Mouse (Mus musculus): ENCODE results near the gene Ctnnal1.
A peak's percentile ranks its signal among the peaks of the same experiment; 100 is the strongest.

Ctnnal1 gene

DNA sequence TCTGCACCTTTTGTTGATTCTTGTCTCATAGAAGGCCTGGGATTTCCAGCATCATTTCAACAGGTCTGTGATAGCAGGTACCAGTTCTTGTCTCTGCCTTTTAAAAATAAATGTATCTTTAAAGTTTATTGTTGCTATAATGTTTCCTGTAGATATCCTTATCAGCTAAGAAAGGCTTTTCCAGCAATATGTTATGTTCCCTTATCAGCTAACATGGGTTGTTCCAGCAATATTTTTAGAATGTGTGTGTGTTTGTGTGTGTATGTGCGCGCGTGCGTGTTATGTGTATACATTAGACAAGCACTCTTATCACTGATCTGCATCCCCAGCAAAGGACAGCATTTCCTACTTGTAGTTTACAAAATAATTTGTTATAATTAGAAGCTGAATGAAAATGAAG lies 3.4 kb downstream of the Ctnnal1 start:
- DNase-seq (ENCODE audit: low spot score), result no peak

DNA sequence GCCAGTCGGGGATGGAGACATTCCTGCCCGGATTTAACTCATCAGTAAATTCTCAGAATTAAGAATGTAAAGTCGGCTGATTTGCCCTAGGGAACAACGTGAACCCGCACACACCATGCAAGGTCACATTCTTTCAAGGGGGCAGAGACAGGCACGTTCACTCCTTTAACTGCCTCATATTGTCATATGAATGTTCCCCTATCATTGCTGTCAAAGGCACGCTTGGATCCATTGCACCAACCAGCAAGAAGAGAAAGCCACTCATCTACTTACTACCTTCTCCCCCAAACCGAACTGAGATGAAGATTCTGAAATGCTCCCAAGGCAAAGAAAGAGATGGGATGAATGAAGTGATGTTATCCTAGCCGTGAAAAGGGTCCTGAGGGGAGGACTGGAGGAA lies 6.3 kb downstream of the Ctnnal1 start:
- no peak for DNase-seq (ENCODE audit: low spot score)

DNA sequence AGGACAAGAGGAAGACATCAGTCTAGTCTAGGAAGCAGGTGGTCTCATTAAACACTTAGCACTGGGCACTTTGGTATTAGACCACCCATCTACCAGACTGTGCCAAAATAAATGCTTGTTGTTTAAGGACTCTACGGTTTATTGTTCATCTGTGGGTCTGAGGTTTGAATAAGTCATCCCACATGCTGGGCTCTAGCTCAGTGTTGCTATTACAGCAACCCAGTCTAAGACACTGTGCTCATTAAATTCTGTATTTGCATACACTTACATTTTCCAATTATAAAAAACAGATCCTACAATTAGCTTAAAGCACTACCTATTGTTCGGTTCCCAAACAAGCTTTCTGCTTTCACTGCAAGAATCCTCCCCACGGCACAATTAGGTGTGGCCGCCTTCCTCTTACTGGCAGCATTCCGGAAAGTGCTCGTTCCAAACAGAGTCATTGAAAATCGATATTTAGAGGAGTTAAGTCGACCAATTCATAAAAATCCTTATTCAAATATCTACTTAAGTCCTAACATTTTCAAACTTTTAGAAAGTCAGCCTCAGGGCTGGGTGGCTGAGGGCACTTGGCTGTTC lies 8.5 kb downstream of the Ctnnal1 start:
- no peak for DNase-seq (ENCODE audit: low spot score)

DNA sequence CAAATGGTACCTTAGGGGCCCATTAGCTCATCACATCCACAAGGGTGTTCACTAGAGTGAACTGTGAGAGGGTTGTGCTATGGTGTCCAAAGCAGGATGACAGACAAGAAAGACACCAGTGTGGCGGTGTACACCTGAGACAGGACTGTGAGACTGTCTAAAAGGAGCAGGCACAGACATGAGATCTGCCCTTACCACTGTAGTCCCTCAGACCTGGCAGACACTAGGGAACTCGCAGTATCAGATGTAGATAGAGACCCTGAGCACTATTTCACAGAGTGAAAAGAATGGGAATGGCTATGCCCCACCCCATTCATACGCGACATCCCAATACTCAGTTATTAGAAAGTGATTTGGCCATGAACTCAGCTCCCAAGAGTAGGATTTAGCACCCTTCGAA lies 9.1 kb downstream of the Ctnnal1 start:
- DNase-seq (ENCODE audit: low spot score), result no peak

DNA sequence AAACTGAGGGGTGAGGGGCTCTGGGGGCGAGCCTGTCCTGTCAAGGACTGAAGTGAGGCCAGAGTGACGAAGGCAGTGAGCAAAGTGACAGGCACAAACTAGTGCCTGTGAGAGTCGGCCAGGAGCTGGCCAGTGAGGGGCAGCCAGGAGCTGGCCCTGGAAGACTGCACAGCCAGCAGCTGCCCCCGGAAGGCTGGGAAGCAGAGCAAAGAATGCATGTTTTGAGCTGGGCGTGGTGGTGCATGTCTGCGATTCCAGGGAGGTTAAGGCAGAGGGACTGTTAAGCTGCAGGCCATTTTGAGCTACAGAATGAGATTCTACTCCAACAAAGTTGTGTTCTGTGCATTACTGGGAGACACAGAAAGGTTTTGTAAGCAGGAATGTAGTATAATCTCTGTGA lies 14.3 kb downstream of the Ctnnal1 start:
- no peak for DNase-seq (ENCODE audit: low spot score)

DNA sequence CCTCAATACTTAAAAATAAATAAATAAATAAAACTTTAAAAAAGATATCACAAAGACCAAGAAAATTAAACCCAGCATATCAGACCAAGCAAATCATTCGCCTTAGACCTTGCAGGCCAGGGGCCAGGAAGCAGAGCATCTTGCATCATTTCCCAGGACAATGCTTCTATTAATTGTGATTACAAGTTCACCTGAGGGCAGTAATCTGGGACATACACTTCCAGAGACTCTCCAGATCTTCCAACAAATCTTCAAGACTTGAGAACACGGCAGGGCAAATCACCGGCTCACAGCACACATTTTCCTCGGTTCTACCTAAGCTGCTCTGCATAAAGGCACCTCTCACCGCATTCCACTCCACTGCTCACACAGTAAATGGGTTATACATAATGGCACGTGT lies 16.9 kb downstream of the Ctnnal1 start:
- no peak for DNase-seq (ENCODE audit: low spot score)

DNA sequence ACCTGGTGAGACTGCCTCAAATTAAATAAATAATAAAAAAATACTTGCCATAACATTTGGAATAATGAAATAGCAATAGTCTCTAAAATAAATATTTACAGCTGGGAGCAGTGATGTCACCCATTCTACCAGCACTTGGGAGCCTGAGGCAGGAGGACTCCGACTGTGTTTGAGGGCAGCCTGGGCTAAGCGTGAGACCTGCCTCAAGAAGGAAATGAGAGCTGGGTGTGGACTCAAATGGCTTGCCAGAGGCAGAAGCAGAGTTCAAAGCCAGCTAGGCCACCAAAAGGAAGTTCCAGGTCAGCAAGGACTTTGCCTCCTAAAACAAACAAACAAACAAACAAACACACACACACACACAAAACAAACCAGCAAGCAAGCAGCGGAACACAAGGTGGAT lies 17.6 kb downstream of the Ctnnal1 start:
- no peak for DNase-seq (ENCODE audit: low spot score)

DNA sequence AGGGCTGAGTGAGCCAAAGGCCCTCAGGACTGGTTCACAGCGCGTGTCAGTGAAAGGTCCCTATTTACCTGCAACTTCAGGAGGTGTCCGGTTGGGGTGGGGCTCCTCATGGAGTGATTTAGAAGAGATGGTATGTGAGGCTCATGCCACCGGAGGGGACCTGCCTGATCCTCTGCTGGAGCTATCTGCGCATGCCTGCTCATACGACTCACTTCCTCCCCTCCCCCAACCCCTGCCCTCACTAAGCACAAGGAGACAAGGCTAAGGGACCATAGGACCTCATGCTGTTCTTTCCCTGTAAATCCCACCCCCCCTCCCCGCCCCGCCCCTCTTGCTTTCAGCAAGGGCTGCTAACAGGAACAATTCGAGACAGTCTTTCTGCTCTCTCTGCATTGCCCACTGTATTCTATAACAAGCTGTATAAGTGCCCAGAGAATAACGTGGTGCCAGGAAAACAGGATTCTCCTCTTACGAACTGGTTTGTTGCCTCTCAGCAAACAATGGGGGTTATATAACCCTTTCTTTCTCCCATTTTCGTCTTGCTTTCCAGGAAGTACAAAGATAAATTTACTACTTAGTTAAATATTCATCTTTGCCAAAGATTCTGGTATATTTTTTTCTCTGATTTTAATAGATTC lies 19.0 kb downstream of the Ctnnal1 start:
- no peak for DNase-seq (ENCODE audit: low spot score)

DNA sequence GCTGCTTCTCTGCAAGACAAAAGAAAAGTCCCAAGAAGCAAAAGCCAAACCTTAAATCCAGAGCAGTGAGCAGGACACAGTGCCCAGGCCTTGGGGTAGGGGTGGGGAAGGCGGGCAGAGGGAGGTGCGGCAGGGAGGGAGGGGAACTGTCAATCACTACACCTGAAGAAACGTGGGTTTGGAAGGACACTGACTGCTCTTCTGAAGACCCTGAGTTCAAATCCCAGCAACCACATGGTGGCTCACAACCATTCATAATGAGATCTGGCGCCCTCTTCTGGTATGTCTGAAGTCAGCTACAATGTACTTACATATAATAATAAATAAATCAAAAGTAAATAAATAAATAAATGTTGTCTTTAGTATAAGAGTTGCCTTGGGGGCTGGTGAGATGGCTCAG lies 20.1 kb downstream of the Ctnnal1 start:
- DNase-seq (ENCODE audit: low spot score), result no peak

DNA sequence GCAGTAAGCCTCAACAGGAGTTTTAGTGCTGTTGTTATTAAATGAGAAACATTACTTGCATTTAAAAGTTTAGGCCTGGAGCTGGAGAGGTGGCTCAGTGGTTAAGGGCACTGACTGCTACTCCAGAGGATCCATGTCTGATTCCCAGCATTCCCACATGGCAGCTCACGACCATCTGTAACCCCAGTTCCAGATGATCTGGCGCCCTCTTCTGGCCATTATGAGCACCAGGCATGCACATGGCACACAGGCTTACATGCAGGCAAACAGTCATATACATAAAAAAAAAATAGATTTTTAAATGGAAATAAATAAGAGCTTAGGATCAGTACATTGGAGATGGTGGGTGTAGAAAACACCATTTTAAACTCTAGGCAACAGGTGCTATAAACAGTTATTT lies 21.0 kb downstream of the Ctnnal1 start:
- no peak for DNase-seq (ENCODE audit: low spot score)

DNA sequence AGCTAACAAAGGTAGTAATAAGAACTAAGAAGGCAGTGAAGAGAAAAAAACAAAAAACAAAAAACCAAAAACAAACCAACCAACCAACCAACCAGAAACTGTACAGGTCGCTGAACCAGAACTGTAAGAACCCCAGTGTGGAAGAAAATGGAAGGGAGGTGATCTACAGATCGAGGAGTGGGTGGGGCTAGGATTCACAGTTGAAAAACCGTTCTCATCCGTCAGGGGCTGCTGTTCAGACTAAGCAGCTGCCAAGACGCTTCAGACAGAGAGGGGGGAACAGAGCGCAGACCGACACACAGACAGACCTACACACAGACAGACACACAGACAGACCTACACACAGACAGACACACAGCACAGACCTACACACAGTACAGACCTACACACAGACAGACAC lies 22.5 kb downstream of the Ctnnal1 start:
- DNase-seq (ENCODE audit: low spot score), result no peak

DNA sequence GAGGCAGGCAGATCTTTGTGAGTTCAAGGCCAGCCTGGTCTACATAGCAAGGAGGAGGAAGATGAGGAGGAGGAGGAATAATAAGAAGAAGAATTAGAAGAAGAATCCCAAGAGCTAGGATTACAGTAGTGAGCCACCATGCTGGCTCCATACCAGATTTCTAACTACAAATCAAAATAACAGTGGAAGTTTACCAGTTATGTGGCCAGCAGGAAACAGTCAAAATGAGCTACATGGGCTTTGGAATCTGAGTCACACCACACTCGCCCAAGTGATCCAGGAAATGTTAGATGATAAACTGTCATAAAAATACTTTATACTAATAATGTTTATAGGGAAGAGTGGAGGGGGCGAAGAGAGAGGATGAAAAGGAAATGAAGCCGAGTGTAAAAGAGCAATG lies 24.7 kb downstream of the Ctnnal1 start:
- DNase-seq (ENCODE audit: low spot score), result no peak

DNA sequence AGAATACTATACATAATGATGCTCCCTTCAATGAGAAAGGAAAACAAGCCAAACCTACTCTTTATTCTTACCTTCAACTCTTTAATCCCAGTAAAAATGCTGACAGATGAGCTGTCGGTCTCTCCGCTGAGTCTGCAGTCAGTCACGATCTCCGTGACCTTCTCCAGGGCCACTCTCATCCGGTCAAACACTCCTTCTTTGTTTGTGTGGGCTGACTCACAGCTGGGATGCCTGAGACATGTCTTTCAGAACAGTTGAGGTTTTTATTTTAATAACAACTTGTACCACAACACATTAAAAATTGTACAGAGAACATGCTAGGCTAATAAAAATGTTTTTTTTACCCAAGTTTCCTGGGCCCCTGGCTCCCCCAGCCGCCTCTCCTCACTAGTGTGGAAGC lies 27.3 kb downstream of the Ctnnal1 start:
- DNase-seq (ENCODE audit: low spot score), result no peak

DNA sequence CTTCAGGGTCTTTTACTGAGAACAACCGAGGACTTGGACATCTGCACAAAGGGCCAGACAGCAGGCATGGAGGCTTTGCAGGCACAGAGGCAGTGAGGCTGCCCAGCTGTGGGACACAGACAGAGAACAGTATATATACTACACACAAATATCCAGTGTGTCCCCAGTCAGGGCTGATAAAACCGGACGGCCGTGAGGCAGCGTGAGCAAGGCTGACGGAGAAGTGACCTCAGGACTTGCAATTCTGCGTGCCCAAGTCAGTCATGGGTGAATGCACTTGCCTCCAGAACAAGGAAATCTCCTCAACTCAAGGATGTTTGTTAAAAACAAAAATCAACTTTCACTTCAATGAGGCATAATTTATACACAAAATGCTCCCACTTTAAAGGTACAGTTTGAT lies 33.0 kb downstream of the Ctnnal1 start:
- DNase-seq (ENCODE audit: low spot score), result no peak

DNA sequence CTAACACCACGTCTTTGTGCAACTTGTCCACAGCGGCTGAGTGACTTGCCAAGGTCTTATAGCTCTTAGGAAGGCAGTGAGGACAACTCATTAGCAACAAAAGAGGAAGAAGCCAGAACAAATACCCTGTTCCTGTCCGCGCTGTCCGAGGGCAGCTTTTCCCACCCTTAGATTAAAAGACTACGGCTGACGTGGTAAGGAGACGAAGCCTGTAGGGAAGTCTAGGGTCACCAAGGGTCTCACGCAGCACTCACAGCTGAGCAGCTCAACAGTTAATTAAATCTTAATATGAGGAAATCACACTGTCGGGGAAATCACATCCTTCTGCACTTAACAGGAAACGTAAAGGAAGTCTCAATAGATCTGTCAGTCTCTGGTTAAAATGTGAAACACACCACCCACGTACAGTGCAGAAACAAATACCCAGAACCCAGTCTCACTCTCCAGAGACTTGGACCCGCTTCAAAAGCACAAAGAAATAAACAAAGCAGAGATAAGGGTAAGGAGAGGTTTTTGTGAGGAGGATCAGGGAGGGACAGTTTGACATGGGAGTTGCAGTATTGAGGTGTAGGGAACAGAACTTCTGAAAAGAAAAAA lies 33.9 kb downstream of the Ctnnal1 start:
- no peak for DNase-seq (ENCODE audit: low spot score)

DNA sequence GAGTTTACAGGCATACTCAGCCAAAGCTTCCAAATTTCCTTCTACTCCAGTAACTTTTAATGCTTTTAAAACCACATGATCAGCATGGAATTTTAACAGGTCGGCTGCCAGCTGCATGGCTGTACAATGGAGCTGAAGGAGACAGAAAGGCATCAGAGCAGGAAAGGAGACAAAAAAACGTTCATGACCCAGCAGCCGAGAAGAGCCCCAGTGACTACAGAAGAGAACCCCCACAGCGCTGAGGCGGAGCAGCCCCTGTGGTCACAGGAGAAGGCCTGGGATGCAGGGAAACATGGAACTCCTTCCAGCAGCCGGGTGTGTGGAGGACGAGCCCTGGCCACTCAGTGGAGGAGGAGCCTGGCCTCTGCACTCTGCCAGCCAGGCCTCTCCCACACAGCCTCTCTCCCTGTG lies 35.5 kb downstream of the Ctnnal1 start:
- DNase-seq (ENCODE audit: low spot score), result peak; percentile 38

DNA sequence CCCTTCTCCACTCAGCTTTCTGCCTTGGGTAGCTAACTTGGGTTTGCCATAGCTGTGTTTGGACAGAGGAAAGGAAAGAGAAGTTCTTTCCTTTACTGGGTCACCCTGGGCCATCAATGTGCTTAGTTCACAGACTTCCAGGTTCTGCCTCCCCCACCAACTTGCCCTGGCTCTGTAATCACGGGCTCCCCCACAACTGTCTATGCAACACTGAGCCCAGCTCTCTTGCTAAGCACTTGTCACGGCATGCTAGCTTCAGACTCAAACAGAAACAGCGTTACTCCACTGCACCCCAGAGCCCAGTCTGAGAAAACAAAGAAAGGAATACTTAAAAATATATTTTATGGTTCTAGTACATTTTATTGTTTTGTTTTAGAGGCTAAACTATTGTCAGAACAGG lies 36.1 kb downstream of the Ctnnal1 start:
- no peak for DNase-seq (ENCODE audit: low spot score)

DNA sequence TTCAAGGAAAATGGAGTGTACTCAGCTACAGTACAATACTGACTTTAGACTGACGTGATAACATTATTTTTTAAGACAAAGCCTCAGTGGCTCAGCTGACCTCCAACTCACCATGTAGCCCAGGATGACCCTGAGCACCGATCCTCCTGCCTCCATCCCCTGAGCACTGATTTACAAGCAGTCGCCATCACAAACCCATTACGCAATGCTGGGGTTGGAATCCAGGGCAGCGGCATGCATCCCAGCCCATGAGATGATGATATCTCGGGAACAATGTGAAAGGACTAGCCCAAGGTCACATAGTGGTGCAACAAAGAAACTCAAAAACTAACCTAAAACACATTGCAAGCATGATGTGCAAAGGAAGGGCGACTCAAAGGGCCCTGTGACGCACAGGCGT lies 40.8 kb downstream of the Ctnnal1 start:
- no peak for DNase-seq (ENCODE audit: low spot score)

DNA sequence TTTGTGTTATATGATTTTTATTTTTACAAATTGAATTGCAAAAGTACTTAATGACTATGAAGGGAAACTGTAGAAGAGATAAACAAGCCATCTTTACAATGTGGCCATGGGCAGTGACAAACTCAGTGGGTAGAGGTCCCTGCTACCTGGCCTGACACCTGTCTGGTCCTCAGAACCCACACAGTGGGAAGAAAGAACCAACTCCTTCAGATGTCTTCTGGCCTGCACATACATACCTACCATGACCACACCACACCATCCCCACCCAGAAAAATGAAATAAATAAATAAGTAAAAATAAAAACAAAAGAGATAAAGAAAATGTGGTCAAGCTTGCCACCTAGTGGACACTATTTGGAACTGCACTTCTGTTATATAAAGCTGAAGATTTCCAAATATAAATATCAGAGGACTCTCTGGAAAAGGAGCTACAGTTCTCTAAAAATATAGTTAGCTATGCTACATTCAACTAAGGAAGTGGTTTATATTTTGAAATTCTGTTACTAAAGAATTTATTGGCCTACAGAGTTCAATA lies 44.9 kb downstream of the Ctnnal1 start:
- no peak for DNase-seq (ENCODE audit: low spot score)

DNA sequence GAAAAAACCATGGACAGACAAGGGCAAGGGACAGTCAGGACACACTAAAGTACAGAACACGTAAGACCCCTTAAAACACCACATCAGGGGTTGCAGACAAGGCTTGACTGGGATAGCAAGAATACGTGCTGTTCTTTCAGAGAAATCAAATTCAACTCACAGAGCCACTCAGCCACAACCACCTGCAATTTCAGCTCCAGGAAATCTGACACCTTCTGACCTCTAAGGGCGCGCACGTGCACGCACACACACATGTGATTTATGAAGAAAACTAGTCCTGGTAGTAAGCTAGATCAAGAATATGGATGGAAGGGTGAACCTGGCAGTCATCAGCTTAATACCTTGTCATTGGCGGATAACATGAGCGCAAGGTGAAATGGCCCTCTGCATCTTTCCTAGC lies 49.9 kb downstream of the Ctnnal1 start:
- DNase-seq (ENCODE audit: low spot score), result no peak

DNA sequence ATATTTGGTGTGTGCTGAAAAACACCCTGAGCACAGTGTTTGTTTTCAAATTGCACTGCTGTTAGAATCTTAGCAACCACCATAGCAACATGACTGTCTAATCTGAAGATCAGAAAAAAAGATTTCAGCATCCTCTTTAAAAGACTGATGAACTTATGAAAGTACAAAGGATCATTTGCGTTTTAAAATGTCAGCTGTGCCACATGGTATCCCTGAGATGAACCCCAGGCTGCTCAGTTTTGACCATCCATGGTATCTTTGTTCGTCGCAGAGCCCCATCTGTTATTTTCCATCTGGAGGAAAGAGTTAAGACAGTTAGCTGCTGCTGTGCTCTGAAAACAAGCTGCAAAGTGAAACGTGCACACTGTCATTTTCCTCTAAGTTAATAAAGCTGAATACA lies 52.9 kb downstream of the Ctnnal1 start:
- DNase-seq (ENCODE audit: low spot score), result no peak

DNA sequence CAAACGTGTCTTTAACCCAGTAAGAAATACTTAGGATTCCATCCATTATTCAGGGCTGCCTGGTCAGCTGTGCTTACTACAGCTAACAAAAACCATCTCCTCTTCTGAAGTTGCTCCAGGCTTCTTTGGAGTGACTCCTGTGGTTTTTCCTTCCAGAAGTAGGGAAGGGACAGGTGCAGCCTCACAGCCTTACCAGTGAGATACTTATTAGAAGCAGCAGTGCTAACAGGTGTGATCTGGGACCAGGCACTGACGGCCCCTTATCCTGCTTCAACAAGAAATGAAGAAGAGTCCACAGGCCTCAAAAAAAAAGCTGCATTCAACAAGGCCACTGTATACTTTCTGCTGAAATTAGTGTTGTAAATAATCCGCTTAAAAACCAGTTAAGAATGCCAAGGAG lies 53.3 kb downstream of the Ctnnal1 start:
- DNase-seq (ENCODE audit: low spot score), result no peak

DNA sequence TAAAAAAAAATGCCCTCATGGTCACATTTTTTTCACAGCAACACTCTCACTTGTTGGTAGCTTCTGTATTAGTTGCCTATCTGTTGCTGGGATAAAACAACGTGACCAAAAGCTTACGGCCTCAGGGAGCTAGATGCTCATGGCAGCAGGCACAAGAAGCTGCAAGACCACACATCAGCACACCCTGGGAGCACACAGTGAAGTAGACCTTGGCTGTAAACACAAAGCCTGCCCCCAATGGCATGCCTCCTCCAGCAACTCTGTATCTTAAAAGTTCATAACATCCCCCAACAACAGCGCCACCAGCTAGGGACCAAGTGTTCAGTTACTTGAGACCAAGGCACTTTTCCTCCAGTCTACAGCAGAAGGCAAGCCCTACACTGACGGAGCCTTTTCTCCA lies 55.9 kb downstream of the Ctnnal1 start:
- no peak for DNase-seq (ENCODE audit: low spot score)

DNA sequence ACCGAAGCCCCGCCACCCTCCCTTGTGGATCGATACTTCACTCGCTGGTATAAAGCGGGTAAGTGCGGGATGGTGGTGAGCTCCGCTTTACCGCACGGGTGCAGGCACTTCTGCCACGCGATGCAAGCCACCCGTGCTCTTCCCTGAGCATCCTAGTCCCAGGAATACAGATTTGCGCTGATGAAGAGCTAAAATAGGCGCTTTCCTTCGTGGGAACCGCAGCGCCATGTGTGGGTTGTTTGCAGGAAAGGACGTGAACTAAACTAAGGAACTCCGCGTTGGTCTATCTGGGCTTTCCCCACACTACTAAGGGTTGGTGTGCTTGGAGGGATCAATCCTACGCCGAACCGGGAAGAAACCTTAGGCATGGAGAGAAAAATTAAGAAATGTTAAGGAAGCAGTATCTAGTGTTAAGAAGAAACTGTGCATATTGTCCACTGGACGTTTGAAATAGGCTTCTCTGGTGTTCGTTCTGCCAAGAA lies 62.3 kb downstream of the Ctnnal1 start:
- no peak for DNase-seq (ENCODE audit: low spot score)

All from ovary, postnatal 10 days (tissue).